Mouse (Mus musculus) layer of hippocampus, adult 8-10 months (tissue): Measurements from ENCODE around the gene G530012D18Rik. TPM values are rescaled to one million over a fixed set of nuclear protein-coding genes. Genes with fewer than 3 reads are reported as not detected.
"Not testable (repeated sequence)": the region's sequence is repeated elsewhere in the genome, so short reads cannot be mapped to it uniquely, and the experiment has no call there.

Experiments used
- DNase-seq, 2 experiments: peaks; one replicate each; pipeline ENCODE4 v3.0.0; 2022; ENCODE audit warnings: low spot score in 2 of 2
- total RNA-seq, 4 experiments: library from RNA; stranded (reverse); gene quantifications; 2 replicates each; pipeline ENCODE4 v1.2.4; 2022

G530012D18Rik gene
- total RNA-seq, 4 experiments from 2014 or later, result not detected

DNA sequence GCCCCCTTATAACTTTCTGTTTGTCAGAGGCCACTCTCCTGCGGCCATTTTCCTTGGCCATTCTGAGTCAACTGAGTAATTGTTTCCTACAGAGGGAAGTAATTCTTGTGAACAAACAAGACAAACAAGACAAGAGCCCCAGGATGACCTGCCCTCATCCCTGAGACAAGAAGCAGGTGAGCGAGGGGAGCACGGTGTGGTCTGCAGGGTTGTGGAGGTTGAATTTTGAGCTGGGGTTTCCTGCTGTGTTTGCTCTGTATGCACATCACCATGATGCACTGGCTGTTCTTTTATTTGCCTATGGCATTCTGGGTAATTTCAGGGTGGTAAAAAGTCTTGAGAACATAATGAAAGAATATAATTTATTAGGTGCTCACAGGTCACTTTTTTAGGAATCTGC lies 39.6 kb downstream of the G530012D18Rik start:
- DNase-seq, result not testable (repeated sequence)

DNA sequence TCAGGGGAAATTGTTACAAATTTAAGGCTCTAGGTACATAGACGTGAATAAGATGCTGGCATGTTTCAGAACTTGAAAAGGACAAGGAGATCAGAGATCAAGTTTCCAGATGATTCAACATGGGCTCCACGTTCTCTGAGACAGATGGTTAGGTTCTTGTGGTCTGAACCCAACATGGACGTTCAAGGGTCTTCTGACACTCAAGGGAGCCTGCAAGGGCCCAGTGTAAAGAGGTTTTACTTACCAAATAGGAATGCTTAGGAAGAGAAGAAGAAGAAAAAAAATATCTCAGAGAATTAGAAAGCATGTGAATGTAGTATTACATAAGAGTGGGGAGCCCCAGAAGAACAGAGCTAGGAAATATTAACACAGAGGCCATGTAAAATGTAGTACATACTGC lies 40.3 kb downstream of the G530012D18Rik start:
- not testable (repeated sequence) for DNase-seq

DNA sequence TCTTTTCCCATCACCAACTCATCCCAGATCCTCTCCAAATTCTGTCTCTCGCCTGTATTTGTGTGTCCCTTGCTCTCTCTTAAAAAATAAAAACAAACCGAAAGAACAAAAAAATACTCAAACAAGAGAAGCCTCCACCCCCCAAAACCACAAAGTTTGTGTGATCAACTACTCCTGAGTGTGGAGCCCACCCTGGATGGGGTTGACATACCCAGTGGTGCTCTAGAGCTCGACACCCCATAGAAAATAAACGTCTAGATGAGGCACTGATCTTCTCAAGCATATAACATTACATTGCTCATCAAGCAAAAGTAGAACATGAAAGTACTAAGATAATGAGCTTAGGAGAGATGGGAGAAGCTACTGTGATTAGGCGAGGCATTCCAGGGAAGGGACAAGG lies 41.7 kb downstream of the G530012D18Rik start:
- DNase-seq, result not testable (repeated sequence)

DNA sequence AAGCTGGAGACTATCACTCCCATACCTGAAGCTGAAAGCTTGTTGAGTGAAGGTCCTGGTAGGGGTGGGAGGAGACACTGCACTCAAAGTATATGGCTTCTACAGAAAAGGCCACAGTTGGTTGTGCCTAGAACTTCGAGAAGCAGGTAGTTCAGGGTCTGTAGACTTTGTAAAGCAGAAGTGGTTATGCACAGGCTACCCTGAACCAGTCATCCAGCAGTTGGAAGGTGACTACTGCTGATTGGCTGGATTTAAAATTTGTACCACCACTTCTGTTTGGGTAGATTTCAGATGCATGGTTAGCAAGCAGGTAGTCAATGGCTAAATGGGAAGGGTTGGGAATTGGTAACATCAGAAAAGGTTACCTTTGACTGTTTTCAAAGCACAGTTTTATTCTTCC lies 43.2 kb downstream of the G530012D18Rik start:
- not testable (repeated sequence) for DNase-seq

Other genes starting within 250 kb of the G530012D18Rik start
- 1 to 10 TPM in 3 of 4 experiments, under 1 TPM in 1; 0.52 to 5.6 (median 3.4) TPM for gene Sp110, start 23.1 kb downstream of the G530012D18Rik start, total RNA-seq
- 1 to 10 TPM in 3 of 4 experiments, under 1 TPM in 1; 0.26 to 4.3 (median 2.7) TPM for gene Sp140, start 24.7 kb downstream of the G530012D18Rik start, total RNA-seq
- gene Sp100, start 74.3 kb downstream of the G530012D18Rik start, total RNA-seq, result 1 to 10 TPM; 3.4 to 7.1 (median 5.3) TPM
- 1 to 10 TPM in 2 of 4 experiments, under 1 TPM in 1, not detected in 1; 0.21 to 1.8 (median 1.5) TPM for gene A630001G21Rik, start 203.0 kb downstream of the G530012D18Rik start, total RNA-seq
- gene Cab39, start 217.8 kb downstream of the G530012D18Rik start, total RNA-seq, result 100 to 1,000 TPM; 128 to 143 (median 137) TPM